Mouse (Mus musculus): Measurements from ENCODE around the gene Myocd. TPM values are rescaled to one million over a fixed set of nuclear protein-coding genes. Genes with fewer than 3 reads are reported as not detected.
A peak's percentile ranks its signal among the peaks of the same experiment; 100 is the strongest.

Gene Myocd
- 1 to 10 TPM in 1 of 2 experiments, under 1 TPM in 1; 0.38 to 1.0 TPM for total RNA-seq (2021)

DNA sequence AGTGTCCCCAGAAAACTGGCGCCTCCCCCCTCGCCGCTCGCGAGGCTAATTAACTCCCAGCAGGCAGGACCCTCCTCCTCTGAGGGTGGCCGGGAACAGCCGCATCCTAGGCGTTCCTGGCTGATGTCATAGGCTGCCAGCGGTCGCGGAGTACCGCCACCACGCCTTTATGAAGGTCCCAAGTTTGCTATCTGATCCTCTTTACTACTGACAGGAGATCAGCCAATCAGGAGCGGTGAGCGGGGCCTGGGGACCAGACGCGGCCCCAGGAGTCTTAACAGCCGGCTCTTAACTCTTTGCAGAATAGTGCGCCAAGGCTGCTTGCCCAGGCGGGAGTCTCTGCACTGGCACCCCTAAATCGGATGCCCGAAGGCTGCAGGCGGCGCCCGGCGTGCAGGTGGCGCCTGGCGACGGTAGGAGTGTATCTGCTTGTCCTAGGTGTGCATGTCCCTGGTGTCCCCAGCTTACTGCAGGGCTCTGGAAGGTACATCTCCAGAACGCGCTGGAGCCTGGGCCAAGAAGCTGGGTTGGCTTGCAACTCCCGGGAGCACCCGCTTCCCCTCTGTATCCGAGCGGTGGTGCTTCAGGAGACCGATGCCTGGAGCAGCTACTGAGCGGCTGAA lies at the start of gene Myocd:
Gene Myocd (minus strand): TSS at position 139 of the 623 bp plus-strand sequence.
- intact Hi-C loops (cut with DNase I) = loop anchor here (5.0 kb wide), 1 partner anchor 407 kb away; no protein-coding TSS in a partner anchor
- peak; percentile 38 for DNase-seq

DNA sequence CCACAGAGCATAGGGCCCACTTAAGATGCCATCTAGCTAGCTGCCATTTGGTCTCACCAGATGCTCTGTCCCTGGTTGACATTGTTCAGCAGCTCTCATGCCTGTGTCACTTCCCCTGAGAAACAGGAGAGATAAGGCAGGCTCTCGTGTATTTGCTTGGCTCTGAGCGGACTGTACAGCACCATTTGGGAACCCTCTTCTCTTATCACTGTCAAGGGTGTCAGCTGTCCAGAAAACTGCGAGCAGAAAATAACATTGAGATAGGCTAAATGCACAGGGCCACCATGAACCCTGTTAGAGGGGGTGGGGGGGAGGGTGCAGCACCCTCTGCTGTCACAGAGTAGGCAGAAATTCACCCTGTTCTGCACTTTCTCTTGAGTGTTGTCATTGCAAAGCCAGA lies 34.0 kb upstream of the Myocd start:
- no peak for DNase-seq
- intact Hi-C loops (cut with DNase I) = no loop called here

DNA sequence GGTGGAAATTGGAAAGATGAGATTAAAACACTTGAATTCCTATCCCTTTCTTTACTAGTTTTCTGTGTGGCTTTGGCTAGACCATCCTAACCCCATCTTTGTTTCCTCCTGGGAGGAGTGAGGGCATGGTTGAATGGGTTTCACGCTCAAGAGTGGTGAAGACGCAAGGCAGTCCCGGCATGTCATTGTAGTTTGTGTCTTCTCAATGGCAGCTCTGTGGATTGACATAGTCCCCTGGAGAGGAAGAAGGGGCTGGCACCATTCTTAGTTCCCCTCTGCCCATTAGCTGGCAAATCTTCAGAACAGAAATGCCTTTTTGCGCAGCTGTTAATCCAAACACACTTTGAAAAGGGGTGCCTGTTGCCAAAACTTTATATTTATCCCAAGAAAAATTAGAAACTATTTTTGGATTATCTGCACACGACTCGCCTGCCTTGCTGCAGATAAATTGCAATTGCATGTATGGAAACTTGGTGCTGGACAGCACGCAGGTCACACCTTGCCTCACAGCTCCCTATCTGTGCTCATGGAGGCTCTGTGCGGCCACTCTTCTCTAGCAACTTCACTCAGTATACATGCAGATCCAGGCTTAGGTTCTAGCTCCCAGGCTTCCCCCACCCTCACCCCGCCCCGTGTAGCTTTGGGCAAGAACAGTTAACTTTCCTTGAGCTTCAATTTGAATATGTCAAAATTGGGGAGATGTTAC lies 24.5 kb upstream of the Myocd start:
- DNase-seq = no peak
- intact Hi-C loops (cut with DNase I) = no loop called here

DNA sequence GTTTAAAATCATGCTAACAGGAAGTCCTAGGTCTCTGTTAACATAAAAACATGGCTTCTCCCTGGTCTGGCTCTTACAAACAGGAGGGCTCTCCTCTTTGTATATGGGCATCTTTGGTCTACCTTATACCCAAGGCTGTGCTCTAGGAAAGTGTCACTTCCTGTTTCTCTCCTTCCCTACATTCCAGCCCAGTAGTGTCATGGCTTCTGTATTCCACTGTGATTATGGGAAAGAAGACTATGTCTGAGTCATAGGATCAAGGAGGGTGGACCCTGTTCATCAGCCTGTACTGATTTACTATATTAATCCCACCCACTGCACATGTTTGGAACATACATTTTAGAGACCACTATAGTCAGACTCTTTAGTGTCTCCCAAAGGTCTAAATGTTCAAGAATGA lies 23.2 kb upstream of the Myocd start:
- intact Hi-C loops (cut with DNase I) = no loop called here
- DNase-seq = no peak

DNA sequence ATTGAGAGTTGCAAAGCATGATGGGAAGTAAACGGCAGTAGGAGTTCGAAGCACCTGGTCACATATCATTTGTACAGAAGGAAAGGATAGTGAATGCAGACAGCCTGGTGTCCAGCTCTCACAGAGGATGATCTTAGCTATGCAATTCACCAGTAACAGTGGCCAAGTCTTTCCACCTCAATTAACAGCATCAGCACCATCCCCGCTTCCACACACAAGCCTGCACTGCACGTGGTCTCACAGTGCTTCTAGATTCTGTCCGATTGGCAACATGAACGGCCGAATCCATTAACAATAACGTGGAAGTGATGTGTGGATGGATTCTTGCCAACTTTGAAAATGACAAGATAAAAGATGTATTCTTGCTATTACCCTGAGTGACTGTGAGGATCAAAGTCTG lies 17.9 kb upstream of the Myocd start:
- peak; percentile 53 for DNase-seq
- intact Hi-C loops (cut with DNase I) = no loop called here

DNA sequence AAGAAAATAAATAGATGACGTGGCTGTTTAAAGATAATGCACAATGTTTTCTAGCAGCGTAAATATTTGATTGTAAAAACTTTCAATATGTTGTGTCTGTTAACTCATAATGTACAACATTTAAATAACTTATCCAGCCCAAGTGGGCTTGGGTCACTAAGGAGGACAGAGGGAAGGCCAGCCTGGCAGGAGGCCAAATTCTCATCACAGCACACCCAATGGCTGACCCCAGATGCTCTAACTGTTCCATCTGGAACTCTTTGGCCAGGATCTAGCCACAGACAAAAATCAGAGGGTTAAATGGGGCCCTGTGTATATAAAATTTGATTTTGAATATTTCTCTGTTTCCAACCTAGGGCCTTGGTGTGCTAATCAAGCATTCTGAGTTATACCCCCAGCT lies 16.4 kb upstream of the Myocd start:
- DNase-seq = peak; percentile 59
- intact Hi-C loops (cut with DNase I) = no loop called here

DNA sequence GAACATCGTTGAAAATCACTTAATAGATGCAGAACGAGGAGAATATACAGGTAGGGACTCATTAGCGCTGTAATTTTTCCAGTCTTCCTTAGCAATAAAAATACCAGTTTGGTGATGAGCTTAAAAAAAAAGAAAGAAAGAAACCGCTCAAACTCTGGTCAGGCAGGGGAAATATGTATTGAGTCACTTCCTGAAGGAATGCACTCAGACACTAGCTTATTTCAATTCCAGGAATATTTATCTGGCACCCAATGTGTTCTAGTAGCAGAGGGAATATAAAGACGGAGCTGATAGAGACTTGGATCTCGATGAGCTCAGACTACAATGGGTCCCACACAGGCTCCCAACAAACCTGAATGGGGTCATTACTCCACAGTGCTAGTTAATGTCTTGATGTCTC lies 5.7 kb upstream of the Myocd start:
- no peak for DNase-seq
- intact Hi-C loops (cut with DNase I) = no loop called here

DNA sequence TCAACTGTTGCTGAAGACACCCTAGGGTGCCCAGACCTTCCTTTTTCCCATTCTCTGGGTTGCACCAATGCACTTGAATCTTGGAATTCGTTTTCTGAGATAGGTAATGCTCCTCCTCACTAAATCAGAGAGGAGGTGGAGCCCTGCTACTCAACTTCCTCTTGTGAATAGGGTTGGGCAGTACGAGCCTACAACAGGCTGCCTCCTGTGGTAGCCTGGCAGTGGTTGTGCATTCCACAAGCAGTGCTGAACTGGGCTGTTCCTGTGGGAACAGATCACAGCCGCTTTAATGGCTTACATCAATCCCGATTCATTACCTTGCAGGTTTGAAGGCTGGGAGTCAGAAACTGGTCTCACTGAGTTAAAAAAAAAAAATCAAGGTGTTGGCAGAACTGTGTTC lies 1.2 kb upstream of the Myocd start:
- intact Hi-C loops (cut with DNase I) = no loop called here
- no peak for DNase-seq

DNA sequence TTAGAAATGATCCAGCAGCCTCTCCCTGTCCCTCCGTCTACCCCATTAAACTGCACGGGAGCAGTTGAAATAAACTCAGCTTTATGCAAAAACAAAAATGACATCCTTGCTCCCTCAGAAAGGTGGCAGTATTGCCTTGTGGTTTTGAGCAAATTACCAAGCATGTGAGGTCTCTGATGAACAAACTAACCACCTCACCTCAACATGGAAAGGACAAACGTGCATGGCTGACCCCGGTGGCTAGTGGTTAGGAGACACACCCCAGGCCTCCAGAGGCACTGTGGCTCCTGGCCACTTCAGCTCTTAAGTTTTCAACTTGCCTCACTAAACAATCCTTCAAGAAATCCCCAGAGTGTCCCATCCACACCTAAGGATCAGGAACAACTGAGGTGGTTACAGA lies 1.5 kb downstream of the Myocd start:
- DNase-seq = peak; percentile 22
- intact Hi-C loops (cut with DNase I) = loop anchor here (5.0 kb wide), 1 partner anchor 409 kb away; no protein-coding TSS in a partner anchor

DNA sequence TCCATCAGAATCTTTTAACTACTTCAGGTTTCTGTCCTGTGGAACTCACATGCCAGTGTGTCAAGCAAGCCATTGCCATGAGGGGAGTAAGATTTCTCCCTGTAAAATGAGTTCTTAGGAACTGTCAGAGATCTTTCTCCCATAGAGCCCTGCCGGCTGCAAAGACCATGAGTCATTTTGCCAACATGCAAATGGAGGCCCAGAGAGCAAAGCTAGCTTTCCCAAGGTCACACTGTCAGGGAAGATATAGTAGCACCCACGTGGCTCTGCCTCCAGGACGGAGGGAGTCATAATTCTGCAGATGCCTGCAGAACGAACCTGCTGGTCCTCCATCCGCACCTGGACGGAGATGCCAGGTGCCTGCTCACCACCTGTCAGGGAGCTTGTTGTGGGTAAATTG lies 6.3 kb downstream of the Myocd start:
- intact Hi-C loops (cut with DNase I) = no loop called here

DNA sequence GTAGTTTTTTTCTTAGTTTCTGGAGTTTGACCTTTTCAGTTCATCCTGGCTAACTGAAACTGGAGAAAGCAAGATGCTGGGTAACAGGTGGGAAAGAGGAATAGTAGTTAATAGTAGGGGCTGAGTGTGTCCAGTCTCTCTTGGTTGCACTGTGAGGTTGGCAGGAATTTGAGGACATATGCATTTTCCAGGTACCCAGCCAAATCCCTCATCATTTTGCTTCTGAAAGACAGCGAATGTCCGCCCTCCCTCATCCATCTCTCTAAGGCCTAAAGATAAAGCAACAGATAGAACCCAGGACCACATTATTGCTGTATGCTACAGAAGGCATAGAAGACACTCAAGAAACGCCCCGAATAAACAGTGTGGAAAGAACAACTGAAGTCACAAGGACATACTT lies 10.8 kb downstream of the Myocd start:
- DNase-seq = no peak
- intact Hi-C loops (cut with DNase I) = loop anchor here (5.0 kb wide), 1 partner anchor 62 kb away; no protein-coding TSS in a partner anchor

More for the DNA sequence above, 6.3 kb downstream of the Myocd start:
- no peak for DNase-seq

DNA sequence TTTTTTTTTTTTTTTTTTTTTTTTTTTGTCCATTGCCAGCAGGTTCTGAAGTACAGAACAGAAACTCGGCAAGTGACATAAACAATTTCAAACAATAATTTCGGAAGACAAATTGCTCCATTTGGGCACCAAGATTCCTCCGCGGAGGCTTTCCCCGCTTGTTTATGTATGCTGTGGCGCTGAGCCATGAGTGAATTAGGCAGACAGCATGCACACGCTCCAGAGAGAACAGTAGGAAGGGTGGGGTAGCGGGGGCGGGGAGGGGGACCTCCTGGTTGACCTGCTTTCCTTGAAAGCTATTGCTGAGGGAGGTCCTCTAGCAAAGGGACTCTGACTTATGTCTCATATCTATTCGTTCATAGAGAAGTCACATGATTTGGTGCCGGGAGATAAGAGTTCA lies 13.6 kb downstream of the Myocd start:
- intact Hi-C loops (cut with DNase I) = loop anchor here (5.0 kb wide), 1 partner anchor 59 kb away; no protein-coding TSS in a partner anchor
- peak; percentile 28 for DNase-seq

DNA sequence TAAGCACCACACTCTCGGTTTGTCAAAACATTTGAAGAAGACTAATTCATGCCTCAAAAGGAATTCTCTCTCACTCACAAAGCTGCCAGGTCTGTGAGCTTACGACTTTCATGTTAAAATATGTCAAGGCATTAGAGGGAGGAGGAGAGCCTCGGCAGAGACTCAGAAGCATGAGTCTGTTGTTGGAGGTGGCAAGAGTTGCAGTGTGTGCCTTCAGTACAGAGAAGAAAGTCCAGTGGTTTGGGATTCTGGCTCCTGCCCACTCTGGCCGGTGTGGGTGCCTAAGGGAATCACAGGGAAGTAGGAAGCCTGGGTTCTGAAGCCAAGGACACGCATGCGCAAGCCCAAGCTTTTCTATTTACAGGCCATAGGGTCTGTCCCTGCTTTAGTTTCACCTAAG lies 14.2 kb downstream of the Myocd start:
- no peak for DNase-seq
- intact Hi-C loops (cut with DNase I) = loop anchor here (5.0 kb wide), 1 partner anchor 58 kb away; no protein-coding TSS in a partner anchor

DNA sequence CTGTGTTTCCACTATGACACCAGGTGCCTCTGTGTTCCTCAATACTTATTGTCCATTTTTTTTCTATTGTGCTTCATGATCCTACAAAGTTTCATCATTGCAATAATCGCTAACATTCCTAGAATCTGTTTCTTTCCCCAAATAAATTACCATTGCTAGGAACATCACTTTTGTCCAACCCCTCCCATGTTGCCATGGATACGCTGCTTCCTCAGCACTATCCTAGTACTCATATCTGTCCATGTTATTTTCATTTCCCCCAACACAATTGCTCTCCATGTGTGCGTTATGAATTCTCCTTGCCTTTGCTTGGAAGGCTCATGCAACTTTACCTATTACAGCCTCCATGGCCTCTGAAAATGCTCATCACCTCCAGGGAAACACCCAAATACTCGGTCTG lies 19.4 kb downstream of the Myocd start:
- DNase-seq = no peak

DNA sequence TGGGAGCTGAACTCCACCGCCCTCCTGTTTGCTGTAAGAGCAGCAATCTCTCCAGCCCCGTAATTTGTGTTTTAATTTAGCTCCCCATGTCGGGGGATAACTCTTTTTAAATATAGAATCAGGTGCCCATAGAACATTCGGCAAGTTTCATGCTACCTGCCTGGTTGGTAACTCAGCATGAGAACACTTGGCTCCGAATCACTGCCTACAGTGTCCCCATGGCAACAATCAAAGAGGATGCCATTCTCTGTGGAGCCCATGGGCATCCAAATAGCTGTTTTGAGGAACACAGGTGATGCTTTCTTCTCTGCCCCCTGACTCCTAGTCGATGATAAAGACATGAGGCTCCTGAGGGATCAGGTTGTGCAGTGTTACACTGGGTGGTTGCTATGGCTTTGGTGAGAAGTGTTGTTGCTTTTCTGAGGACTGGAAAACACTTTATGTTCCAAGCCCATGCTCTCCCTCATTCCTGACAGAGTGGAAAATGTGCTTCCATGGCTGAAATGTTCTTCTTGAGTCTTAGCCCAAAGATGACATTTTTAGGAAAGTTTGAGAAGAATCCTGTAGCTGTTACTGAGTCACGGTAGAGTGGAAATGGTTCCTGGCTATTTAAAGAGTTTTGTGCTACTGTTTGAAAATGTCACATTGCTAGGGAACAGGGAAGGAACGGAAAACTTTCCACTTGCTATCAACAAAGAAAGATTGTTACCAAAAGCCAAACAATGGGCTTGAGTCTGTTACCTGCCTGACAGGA lies 23.3 kb downstream of the Myocd start:
- DNase-seq = no peak
- intact Hi-C loops (cut with DNase I) = no loop called here

More for the DNA sequence above, 19.4 kb downstream of the Myocd start:
- intact Hi-C loops (cut with DNase I) = no loop called here

DNA sequence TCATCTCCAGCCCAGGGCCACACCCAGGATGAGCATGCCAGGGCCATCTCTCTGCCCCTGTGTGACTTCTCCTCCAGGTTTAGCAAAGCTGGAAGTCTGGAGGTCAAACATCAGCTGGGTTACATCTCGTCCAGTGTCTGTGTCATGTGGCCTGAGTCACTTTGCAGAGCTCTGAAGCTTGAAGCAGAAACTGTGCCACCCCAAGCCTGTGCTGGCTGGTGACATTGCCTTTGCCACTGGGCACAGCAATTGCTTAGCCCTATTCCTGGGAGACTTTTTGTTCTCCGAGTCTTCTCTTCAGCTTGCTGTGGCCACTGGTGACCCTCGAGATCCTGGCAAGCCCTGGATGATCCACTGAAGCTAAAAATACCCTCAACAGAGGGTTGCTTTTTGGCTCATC lies 26.2 kb downstream of the Myocd start:
- intact Hi-C loops (cut with DNase I) = no loop called here

DNA sequence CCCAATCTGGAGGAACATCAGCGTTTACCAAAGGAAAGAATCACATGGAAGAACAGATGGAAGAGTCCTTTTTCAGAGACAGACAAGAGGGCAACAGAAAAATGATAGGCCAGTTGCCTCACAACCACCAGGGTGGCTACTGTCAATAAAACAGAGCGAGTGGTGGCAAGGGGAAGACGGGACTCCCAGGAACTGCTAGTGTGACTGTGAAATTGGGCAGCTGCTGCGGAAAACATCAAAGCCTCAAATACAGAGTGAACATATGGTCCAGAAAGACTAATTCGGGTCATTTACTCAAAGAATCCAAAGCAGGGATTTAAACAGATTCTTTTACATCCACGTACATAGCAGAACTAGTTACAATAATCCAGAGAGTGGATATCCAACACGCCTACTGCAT lies 29.3 kb downstream of the Myocd start:
- DNase-seq = no peak
- intact Hi-C loops (cut with DNase I) = no loop called here

More for the DNA sequence above, 26.2 kb downstream of the Myocd start:
- no peak for DNase-seq

DNA sequence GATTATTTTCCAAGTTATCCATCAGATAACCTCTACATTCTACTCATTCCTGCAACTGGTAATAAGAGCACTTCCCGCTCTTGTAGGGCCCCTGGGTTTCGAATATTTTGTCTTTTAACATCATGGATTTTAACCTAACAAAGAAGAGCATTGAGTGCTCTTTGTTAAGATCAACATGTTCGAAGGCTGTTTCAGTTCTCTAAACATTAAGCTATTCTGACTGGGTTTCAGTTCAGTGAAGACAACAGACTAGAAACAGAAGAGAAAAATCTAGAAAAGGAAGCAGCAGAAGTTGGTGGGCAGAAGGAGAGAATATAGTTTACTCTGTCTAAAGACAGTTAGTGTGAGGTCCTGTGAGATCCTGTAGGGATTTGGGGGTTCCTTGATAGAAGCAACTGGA lies 31.9 kb downstream of the Myocd start:
- intact Hi-C loops (cut with DNase I) = no loop called here
- DNase-seq = no peak

DNA sequence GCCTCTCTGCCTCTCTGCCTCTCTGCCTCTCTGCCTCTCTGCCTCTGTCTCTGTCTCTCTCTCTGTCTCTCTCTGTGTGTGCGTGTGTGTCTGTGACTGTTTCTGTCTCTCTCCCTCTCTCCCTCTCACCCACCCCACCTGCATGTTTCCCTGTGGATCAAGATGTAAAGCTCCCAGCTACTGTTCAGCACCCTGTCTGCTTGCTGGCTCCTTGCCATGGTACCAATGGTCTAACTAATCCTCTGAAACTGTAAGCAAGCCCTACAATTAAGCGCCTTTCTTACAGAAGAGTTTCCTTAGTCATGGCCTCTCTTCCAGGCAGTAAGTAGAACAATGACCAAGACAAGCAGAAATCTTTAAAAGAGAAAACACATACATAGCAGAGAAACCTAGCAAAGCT lies 32.9 kb downstream of the Myocd start:
- DNase-seq = no peak
- intact Hi-C loops (cut with DNase I) = no loop called here

DNA sequence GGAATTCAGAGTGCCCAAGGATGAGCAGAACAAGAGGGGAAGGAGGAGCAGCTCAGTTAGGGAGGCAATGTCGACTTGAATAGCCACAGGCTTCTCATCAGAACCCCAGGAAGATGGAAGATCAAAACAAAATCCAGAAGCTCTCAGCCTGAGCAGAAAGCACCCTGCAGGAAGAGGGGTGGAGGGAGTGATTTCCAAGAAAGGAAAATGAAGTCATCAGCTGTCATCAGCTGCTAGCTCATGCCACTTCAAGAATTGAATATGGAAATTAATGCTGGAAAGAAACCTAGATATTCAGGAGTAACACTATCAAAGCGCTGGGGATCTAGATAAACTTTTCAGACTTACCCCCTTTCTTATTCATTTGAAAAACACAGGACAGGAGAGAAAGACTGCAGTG lies 34.4 kb downstream of the Myocd start:
- DNase-seq = no peak
- intact Hi-C loops (cut with DNase I) = no loop called here

DNA sequence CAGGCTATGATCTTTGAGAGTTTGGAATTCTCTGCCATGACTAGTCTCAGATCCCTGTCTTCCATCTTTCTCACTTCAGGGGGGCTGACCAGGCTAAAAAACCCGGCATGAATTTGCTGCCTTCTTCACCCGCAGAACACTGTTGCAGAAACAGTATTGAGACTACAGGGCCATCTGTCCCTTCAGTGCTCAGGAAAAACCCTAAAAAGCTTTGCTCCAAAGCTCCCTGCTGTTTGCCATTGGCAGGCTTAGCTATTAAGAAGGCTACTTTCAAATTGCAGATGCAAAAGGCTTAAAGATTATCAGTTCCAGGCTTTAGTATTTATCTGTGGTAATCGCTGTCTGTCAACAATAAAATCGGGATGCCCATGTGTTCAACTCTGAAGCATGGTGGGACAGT lies 38.0 kb downstream of the Myocd start:
- intact Hi-C loops (cut with DNase I) = no loop called here
- DNase-seq = no peak

DNA sequence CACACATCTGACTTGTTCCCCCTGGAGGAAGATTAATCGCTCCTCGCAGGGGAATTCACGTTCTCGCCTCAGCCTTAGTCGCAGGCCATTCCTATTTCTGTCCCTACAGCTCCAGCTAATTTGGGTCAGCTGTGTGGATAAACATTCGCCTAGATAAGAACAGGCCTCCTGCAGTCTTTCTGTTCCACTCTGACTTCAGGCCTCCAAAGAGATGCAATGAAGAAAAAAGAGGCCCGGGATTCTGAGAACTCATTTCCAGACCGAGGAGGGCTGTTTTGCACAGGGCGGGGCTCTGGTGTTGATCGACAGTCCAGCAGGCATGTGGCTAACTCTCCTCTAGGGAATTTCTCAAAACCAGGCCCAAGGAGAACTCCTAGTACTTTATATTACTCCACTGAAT lies 43.0 kb downstream of the Myocd start:
- no peak for DNase-seq
- intact Hi-C loops (cut with DNase I) = no loop called here
